Mouse (Mus musculus): ENCODE measurements around the gene Cdh4.
A peak's percentile ranks its signal among the peaks of the same experiment; 100 is the strongest.

The Cdh4 gene

GRCm38 (mm10) chr2:179467839-179468445, 25.7 kb downstream of the Cdh4 start:
- DNase-seq (ENCODE audit: low spot score in 2 of 2) = no peak

GRCm38 (mm10) chr2:179476622-179477021, 34.4 kb downstream of the Cdh4 start:
- DNase-seq (ENCODE audit: low spot score in 2 of 2) = no peak

DNA sequence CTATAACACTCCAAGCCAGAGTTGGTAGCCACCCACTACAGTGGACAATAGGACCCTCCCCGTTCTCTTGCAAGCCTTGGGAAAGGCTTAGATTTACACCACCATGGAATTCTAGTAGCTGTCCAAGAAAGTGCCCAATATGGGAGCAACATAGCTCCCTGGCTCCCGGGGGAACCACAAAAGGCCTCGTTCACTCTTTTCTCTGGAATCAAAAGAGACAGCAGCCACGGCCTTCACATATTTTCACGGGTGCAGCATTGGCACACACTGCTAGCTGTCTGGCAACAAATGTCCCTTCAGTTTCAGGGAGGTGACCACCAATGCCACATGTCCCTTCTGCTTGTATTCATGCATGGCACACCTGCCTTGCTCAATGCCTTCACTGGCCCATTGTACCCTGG, 38.6 kb downstream of the Cdh4 start:
- DNase-seq (ENCODE audit: low spot score in 2 of 2) = no peak

DNA sequence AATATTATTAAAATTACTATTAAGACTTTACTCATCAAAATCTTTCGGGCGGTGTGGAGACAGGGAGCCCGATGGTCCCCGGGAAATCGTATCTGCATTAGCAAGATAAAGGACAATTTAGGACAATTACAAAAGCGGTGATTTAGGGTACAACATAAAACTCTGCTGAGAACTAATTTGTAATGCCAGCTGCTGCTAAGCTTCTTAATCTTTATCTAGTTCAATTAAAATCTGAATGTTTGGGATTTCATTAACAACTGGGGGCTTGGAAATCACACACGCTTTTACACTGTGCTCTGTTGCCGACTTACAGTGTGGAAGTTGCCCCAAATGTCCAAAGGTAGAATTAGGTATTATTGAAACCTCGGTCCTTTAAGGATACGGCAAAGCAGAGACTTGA, 39.1 kb downstream of the Cdh4 start:
- no peak for DNase-seq (ENCODE audit: low spot score in 2 of 2)

GRCm38 (mm10) chr2:179488526-179489139, 46.4 kb downstream of the Cdh4 start:
- DNase-seq (ENCODE audit: low spot score in 2 of 2) = no peak

GRCm38 (mm10) chr2:179491891-179492290, 49.7 kb downstream of the Cdh4 start:
- no peak for DNase-seq (ENCODE audit: low spot score in 2 of 2)

DNA sequence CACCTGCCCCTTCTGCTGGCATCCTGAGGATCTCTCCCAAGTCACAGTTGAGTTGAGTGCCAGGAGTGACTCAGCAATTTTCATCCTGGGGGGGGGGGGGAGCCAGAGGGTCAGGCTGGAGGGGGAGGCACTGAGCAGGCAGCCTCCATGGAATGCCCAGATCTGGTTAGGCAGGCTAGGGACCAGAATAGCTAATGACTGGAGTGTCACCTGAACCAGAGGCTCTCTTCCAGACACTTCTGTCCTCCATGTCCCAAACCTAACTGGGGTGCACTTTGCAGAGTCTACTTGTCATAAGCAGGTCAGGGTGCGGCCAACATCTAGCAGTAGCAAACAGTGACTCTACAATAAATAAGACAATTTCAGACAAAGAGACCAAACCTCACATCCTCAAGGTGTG, 52.0 kb downstream of the Cdh4 start:
- no peak for DNase-seq (ENCODE audit: low spot score in 2 of 2)

DNA sequence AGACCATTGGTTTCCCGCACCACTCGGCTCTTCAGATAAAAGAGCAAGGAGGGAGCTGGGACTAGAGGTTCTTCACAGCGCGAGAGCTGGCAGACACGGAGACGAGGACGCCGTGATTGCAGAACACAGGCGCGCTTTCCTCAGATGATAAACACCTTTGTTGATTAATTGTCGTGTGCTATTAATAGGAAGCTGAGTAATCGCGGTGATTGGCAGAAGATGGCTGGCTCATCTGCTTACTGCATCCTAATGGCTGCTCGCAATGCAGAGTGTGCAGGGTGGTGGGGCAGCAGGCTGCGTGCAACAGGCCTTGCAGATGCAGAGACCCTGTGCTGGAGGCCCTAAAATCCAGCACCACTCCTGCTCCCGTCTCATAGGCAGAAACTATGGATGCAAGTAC, 68.2 kb downstream of the Cdh4 start:
- no peak for DNase-seq (ENCODE audit: low spot score in 2 of 2)

- no peak for DNase-seq (ENCODE audit: low spot score in 2 of 2)
Measured at GRCm38 (mm10) chr2:179516559-179516958, 74.3 kb downstream of the Cdh4 start.

DNA sequence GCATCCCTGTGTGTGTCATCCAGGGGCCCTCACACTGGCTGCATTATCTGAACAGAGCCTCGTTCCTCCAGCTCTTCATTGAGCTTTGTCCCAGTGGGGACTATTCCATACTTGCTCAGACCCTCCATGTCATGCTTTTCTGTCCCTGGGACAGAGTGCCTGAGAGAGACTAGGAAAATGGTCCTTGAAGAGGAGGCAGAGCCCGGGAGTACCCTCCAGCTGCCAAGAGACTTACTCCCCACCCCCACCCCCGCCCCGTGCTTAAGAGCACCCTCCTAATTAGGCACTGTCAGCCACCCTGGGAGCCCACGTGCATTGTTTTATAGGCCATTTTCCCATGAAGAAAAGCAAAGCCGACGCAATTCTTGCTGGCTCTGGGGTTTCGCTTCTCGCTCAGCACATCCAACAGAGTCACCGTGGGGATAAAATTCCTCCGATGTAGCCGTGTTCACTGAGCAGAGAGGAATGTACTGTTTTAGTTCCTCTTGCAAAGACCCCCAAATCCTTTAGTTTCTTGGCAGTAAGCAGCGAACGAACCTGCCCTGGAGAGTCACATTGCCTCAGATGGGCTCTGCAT, 76.3 kb downstream of the Cdh4 start:
- DNase-seq (ENCODE audit: low spot score in 2 of 2) = no peak

- DNase-seq (ENCODE audit: low spot score in 2 of 2) = peak in 1 of 2 experiments; percentile 57
Measured at GRCm38 (mm10) chr2:179519161-179519560, 76.9 kb downstream of the Cdh4 start.

DNA sequence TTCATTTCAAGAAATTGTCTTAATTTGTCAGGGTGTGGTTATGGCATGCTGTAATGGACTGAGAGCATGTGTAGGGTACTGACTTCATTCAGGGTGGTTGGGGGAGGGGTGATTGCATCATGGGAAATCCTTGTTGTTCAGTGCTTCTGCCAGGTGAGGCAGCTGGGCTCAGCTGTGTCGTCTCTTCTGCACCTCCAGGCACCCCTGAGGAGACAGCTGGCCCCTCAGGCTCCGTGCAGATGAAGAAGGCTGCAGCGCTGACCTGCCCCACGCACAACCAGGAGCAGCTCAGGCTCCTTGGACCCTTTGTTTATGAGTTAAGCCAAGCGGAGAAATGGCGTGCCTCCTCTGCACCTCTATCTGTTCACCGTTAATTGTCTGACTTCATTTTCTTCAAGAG, 77.7 kb downstream of the Cdh4 start:
- DNase-seq (ENCODE audit: low spot score in 2 of 2) = no peak

DNA sequence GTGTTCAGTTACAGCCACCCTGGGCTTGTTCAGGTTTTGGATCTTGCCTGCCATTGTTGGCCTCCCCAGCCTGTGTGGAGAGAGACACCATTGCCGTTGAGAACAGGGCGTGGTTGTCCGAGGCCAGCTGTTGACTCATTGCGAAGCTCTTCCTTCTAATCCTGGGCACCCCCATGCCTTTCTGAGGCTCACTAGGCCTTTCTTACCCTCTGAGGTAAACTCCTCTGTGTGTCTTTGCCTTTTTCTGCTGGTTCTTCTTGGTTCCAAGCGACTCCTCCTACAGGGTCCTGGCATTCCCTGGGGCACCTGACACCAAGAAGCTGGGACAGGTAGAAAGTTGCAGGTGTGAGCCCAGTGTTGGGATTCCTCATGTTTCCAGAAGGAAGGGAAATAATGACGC, 78.7 kb downstream of the Cdh4 start:
- DNase-seq (ENCODE audit: low spot score in 2 of 2) = no peak

DNA sequence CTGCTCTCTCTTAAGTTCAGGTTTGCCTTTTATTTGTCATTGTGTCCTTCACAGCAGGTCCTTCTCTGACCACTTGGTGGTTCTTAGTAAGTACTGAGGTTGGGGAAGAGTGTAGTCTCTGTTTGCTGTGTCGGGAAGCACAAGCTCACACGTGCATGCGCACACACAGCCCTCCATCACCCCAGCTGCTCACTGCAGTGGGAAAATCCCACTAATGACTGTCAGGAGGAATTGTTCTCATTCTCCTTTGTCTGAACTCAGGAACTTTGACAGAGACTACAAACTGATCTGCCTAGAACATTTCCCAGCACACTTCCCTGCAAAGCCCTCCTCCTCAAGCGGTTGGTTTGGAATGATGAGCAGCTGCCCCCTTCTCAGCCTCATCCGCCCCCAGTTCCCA, 79.2 kb downstream of the Cdh4 start:
- no peak for DNase-seq (ENCODE audit: low spot score in 2 of 2)

DNA sequence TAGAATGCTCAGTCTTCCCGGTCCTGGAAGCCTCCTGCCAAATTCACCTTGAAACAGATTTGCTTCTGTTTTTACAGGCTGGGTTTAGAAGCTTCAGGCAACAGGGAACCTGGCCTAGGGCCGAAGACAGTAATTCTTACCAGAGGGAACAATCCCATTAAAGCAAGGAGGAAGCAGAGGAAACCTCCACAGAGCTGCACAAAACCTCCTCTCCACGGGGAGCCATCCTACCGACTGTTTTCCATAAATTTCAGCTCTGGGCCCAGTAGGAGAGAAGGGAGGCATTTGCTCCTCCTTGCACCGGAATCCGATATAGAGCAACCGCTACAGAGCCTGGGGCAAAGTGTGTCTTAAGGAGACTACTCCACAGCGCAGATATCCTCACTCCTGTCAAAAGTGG, 79.9 kb downstream of the Cdh4 start:
- no peak for DNase-seq (ENCODE audit: low spot score in 2 of 2)

DNA sequence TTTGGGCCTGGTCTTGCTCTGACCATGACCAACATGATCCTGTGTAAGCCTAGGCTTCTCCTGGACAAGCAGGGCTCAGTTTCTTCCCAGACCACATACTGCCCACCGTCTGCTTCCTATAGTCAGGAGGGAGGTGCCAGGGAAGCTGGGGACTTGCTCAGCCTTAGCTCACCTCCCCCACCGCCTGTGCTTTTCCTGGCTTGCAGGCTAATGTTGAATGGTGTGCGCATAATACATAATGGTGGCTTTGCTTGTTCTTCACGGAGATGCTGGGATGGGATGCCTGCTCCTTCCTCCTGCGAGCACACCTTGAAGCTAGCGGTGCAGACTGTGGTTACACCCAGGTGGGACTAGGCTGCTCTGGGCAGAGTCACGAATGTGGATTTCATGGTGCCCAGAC, 84.7 kb downstream of the Cdh4 start:
- DNase-seq (ENCODE audit: low spot score in 2 of 2) = no peak

- no peak for DNase-seq (ENCODE audit: low spot score in 2 of 2)
Measured at GRCm38 (mm10) chr2:179530436-179531040, 88.3 kb downstream of the Cdh4 start.

DNA sequence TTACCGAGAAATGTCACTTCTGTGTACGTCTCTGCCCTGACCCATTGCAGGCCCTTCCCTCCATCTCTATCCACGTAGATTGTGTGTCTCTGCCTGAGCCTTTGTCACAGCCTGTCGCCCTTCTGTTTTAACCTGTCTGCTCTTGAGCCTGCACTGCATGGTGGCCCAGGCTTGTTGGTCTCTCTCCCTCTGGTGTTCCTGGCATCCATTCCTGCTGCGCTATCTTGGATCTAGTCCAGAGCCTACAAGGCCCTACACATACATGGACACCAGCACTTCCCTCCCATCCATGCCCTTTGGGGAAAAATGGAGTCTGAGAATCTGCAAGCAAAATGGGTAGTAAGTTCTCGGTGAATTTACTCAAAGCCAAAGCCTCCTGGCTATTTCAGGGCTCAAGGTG, 91.0 kb downstream of the Cdh4 start:
- no peak for DNase-seq (ENCODE audit: low spot score in 2 of 2)

DNA sequence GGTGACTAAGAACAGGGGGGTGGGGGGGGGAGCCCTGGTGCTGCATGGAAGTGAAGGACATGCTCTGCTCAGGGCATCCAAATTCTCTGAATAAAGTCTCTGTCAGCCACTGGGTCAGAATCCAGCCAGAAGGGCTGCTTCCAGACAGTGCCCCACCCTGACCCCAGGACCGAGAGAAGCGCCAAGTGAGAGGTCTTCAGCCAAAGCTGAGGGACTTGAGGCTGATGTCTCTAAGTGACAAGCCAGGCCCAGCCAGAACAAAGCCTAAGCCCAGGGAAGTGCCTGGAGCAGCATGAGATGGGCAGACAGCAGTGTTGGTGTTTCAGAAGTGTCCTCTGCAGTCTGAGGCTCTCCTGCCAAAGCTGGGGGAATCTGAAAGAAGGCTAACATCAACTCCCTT, 91.7 kb downstream of the Cdh4 start:
- no peak for DNase-seq (ENCODE audit: low spot score in 2 of 2)

DNA sequence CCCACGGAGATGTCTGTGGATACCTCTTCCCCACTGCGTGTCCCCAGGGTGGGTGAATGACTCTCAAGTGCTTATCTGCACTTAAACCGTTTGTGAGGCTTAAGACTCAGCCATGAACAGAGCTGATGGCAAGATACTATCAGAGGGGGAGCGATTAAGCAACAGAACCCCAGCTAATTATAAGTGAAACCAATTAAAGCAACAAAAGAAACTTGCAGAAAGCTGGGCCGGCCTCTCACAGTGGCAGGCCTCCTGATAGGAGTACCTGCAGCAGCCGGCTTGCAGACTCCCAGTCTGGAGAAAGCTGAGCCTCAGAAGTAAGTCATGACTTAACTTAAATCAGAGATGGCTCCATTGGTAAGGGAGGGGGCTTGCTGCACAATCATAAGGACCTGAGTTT, 93.0 kb downstream of the Cdh4 start:
- DNase-seq (ENCODE audit: low spot score in 2 of 2) = no peak

- no peak for DNase-seq (ENCODE audit: low spot score in 2 of 2)
Measured at GRCm38 (mm10) chr2:179536762-179537161, 94.5 kb downstream of the Cdh4 start.

DNA sequence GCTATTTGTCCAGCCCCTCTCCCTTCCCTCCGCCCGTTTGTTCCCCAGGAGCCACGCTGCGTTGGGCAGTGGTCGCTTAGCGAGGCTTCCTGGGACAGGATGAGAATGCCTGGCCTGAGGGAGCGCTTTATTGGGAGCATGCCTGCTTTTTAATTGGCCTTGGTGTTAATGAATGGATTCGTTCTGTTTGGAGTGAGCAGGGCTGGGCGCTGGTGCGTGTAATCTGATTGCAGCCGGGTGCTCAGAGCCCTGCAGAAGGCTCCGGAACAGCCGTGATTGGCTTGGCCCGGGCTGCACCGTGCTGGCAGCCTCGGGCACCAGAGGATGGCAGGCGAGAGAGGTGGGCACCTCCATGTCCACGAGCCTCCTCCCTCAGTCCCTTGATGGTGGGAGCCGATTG, 95.2 kb downstream of the Cdh4 start:
- DNase-seq (ENCODE audit: low spot score in 2 of 2) = peak; percentile 32 to 50

- DNase-seq (ENCODE audit: low spot score in 2 of 2) = no peak
Measured at GRCm38 (mm10) chr2:179537800-179538450, 95.7 kb downstream of the Cdh4 start.
